In the genomic region with DNA sequence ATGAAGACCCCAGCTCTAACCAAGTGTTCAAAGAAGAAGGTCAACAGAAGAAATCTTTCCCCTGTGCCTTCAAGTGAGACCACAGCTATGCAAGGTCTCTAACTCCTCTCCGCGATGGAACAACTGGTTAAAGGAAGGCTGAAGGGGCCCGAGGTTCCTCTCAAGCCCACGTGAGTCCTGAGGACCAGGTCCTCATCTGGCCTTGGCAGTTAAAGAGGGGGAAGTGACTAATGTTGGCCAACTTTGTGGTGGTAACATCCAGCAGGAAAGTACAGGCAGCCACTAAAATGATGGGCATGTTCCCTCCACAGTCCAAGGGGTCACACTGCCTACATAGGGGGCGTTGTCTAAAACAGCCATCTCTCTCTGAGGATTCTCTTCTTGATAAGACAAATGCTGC, we compare ENCODE assay signal across 21 mouse cellular contexts. TPM values are rescaled to one million over a fixed set of nuclear protein-coding genes. Genes with fewer than 3 reads are reported as not detected.
DNase-seq lines count a peak whose midpoint lies in the region; ATAC-seq and TF ChIP-seq lines count a peak whose summit lies in the region.
"Had no signal": no experiment of that assay in that cellular context is flagged by ENCODE, and none has a peak within 500 bp of the region (broad histone marks: within the 10 kb centered on the region; RNA-seq: fewer than 3 reads in every experiment).

No protein-coding gene starts in this region.

- WGBS in liver, postnatal 0 days (ENCODE audit: insufficient replicate concordance) = 32% methylated on average over 5 of the region's 5 CpGs
- WGBS in liver, embryonic 12.5 days (ENCODE audit: insufficient replicate concordance) = 42% methylated on average over 5 of the region's 5 CpGs
- WGBS in forebrain, embryonic 16.5 days = 89% methylated on average over 5 of the region's 5 CpGs

- TF ChIP-seq EP300 in liver, postnatal 0 days (IDR thresholded peaks at IDR 0.05; ENCODE audit: low read depth) = no peak

- no peaks in the 10 kb centered on the region for H3K27me3 ChIP-seq in liver, postnatal 0 days (ENCODE audit: insufficient read depth, low read length)
- no peaks in the 10 kb centered on the region for H3K27me3 ChIP-seq in liver, embryonic 12.5 days (replicated peaks)
- H3K27me3 ChIP-seq in forebrain, embryonic 16.5 days (replicated peaks; ENCODE audit: control insufficient read depth, insufficient read depth, low read length) = no peaks in the 10 kb centered on the region
- H3K27me3 ChIP-seq: embryonic facial prominence, embryonic 13.5 days; forebrain, embryonic 13.5 days; heart, embryonic 15.5 days; hindbrain, embryonic 15.5 days had no signal

- H3K9ac ChIP-seq in liver, postnatal 0 days (replicated peaks) = no peak overlapping the region
- no peak overlapping the region for H3K9ac ChIP-seq in liver, embryonic 12.5 days
- no peak overlapping the region for H3K9ac ChIP-seq in forebrain, embryonic 16.5 days (replicated peaks; ENCODE audit: low read depth, low read length)
- H3K9ac ChIP-seq: embryonic facial prominence, embryonic 13.5 days; forebrain, embryonic 13.5 days; heart, embryonic 15.5 days; hindbrain, embryonic 15.5 days had no signal

- no peaks in the 10 kb centered on the region for H3K4me1 ChIP-seq in liver, postnatal 0 days (ENCODE audit: insufficient read depth)
- H3K4me1 ChIP-seq in liver, embryonic 12.5 days = no peaks in the 10 kb centered on the region
- peaks cover 1% of the 10 kb centered on the region for H3K4me1 ChIP-seq in forebrain, embryonic 16.5 days (replicated peaks; ENCODE audit: control insufficient read depth, insufficient read depth, low read length)
- H3K4me1 ChIP-seq: embryonic facial prominence, embryonic 13.5 days; heart, embryonic 15.5 days; hindbrain, embryonic 15.5 days had no signal

- no peak overlapping the region for H3K4me2 ChIP-seq in liver, postnatal 0 days (ENCODE audit: low read depth, low read length)
- no peak overlapping the region for H3K4me2 ChIP-seq in liver, embryonic 12.5 days
- no peak overlapping the region for H3K4me2 ChIP-seq in forebrain, embryonic 16.5 days (ENCODE audit: low read length)
- H3K4me2 ChIP-seq: embryonic facial prominence, embryonic 13.5 days; forebrain, embryonic 13.5 days; heart, embryonic 11.5 days; heart, embryonic 15.5 days; hindbrain, embryonic 15.5 days had no signal

- ATAC-seq in liver, postnatal 0 days = peak; percentile 43
- no peak for ATAC-seq in liver, embryonic 12.5 days
- ATAC-seq in granulocyte monocyte progenitor cell, adult 5-6 weeks (replicated peaks; ENCODE audit: poor library complexity, severe bottlenecking) = peak; percentile 73
- no peak for ATAC-seq in forebrain, embryonic 16.5 days
- ATAC-seq: forebrain, embryonic 13.5 days had no signal

- DNase-seq in liver, postnatal 0 days = peak; percentile 29
- peak; percentile 21 to 42 for DNase-seq in monocyte, adult 2 months (ENCODE audit: low read depth in 1 of 2, low spot score in 2 of 2)
- no peak for DNase-seq in lung, postnatal 36 days
- DNase-seq in neural tube, embryonic 10.5 days (ENCODE audit: extremely low spot score, low spot score) = no peak
- DNase-seq: adrenal gland, adult 8-10 months; adrenal gland, postnatal 36 days; cerebellum, adult 11 months; cerebellum, adult 8-10 months; cerebellum, postnatal 25 days; gastrocnemius, postnatal 36 days; heart, adult 18-20 months; heart, postnatal 14 days had no signal

- H3K36me3 ChIP-seq in liver, postnatal 0 days (replicated peaks; ENCODE audit: insufficient read depth, low read length) = no peaks in the 10 kb centered on the region
- no peaks in the 10 kb centered on the region for H3K36me3 ChIP-seq in liver, embryonic 12.5 days
- no peaks in the 10 kb centered on the region for H3K36me3 ChIP-seq in forebrain, embryonic 16.5 days (ENCODE audit: control insufficient read depth, insufficient read depth)
- H3K36me3 ChIP-seq: embryonic facial prominence, embryonic 13.5 days; G1E; heart, embryonic 15.5 days; hindbrain, embryonic 15.5 days had no signal

- no peak overlapping the region for H3K4me3 ChIP-seq in liver, postnatal 0 days (ENCODE audit: low read depth, low read length)
- H3K4me3 ChIP-seq in liver, embryonic 12.5 days = no peak overlapping the region
- H3K4me3 ChIP-seq in forebrain, embryonic 16.5 days (replicated peaks; ENCODE audit: low read length) = no peak overlapping the region
- H3K4me3 ChIP-seq: embryonic facial prominence, embryonic 13.5 days; forebrain, embryonic 13.5 days; heart, embryonic 15.5 days; hindbrain, embryonic 15.5 days had no signal

- 0 out of 2 replicates have a peak, but pooled peaks have one; percentile 7 for TF ChIP-seq CTCF in liver, postnatal 0 days (IDR thresholded peaks at IDR 0.05; ENCODE audit: low read depth)

- no peaks in the 10 kb centered on the region for H3K9me3 ChIP-seq in liver, postnatal 0 days (ENCODE audit: low read length)
- H3K9me3 ChIP-seq in liver, embryonic 12.5 days (replicated peaks) = no peaks in the 10 kb centered on the region
- no peaks in the 10 kb centered on the region for H3K9me3 ChIP-seq in forebrain, embryonic 16.5 days (ENCODE audit: control insufficient read depth, low read length)
- H3K9me3 ChIP-seq: embryonic facial prominence, embryonic 13.5 days; G1E; heart, embryonic 15.5 days; hindbrain, embryonic 15.5 days had no signal

- H3K27ac ChIP-seq in liver, postnatal 0 days (ENCODE audit: low read depth) = peak overlapping the region; percentile 66
- no peak overlapping the region for H3K27ac ChIP-seq in liver, embryonic 12.5 days
- H3K27ac ChIP-seq in forebrain, embryonic 16.5 days (ENCODE audit: low read length) = no peak overlapping the region
- H3K27ac ChIP-seq: embryonic facial prominence, embryonic 13.5 days; forebrain, embryonic 13.5 days; heart, embryonic 15.5 days; hindbrain, embryonic 15.5 days had no signal

RNA-seq across cellular contexts. Expression of a gene that starts 7.2 kb away (rescaled TPM):
- polyA plus RNA-seq in liver, postnatal 0 days (2015; fragmentation: Nextera tagmentation; extraction: Ambion mirVana) = 4.9 and 5.3 TPM in 2 replicates
- polyA plus RNA-seq in liver, embryonic 12.5 days (2016; fragmentation: Nextera tagmentation; extraction: Ambion mirVana) = 2.1 and 2.2 TPM in 2 replicates
- 78.2 and 85.4 TPM in 2 replicates for total RNA-seq in granulocyte monocyte progenitor cell, adult 5-6 weeks (2014; fragmentation: Nextera tagmentation)
- total RNA-seq in granulocyte monocyte progenitor cell, adult 5-6 weeks (2017) = 60.4 and 80.7 TPM in 2 replicates
- polyA plus RNA-seq in forebrain, embryonic 16.5 days (2015; fragmentation: Nextera tagmentation; extraction: Ambion mirVana) = 32.5 and 33.3 TPM in 2 replicates
- polyA plus RNA-seq: G1E had no signal

Comparison
In these comparisons a context has a peak if more than half of its experiments do, and no peak if none do; other contexts are left out.
1. ATAC-seq: peak in liver, postnatal 0 days (single experiment) and granulocyte monocyte progenitor cell, adult 5-6 weeks (single experiment); none in liver, embryonic 12.5 days (single experiment) and forebrain, embryonic 16.5 days (single experiment).
2. DNase-seq: peak in liver, postnatal 0 days (single experiment) and monocyte, adult 2 months (2 of 2); none in lung, postnatal 36 days (single experiment) and neural tube, embryonic 10.5 days (single experiment).